Mouse (Mus musculus) retina, postnatal 1 day (tissue): ENCODE measurements around the gene Limch1.

Experiments used
- DNase-seq: peaks from one replicate; pipeline ENCODE4 v3.0.0-alpha.2; 2012

Limch1 gene

DNA sequence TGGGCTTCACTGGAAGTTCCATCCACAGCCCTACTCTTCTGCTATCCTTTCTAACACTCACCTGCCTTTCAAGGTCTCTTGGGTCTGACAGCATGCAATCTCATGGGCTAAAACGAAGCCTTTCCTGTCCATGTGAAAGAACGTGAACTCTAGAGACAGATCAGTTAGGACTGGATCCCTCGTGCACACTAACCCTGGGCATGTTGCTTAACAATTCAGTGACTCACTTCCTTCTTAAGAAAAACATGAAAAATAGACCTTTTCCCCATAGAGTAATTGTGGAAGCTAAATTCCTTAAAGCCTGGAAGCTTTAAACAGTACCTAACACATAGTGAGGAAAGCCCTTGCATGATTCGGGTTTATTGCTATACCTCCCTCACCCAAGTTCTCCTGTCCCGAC is 345.2 kb downstream of the Limch1 start:
- no peak for DNase-seq

DNA sequence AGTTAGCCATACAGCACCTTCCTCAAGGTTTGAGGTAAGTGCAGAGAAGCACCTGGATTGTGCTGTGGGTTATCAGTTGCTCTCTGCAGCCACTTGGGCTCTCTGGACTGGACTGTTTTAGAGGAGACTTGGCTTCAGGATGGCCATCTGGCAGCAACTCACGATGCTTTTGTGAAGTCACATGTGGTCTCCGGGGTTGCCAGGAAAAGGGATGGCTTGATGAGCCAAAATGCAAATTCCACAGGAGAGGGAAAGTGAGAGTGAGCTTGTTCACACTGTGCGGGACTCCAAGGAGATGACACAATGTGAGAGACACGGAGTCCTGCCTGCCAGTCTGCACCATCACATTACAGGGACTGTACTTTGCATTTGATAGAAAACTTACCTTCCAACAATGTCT is 346.1 kb downstream of the Limch1 start:
- peak; percentile 18 for DNase-seq

DNA sequence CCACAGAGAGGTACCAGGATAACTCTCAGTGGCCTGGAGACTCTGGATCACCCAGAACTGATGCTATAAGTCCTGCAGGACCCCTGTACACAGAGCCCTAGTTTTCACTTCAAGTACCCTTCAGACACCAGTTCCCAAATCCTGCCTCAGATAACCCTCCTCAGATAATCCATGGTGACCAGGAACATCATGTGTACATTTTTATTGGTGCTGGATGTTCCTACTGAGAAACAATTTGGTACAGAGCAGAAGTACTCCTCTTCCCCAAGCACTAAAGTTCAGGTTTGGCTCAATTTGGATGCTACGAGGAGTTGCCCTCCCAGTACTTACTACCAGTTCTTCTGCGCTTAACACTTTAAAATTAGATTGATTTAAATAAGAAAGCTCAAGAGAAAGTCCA is 348.4 kb downstream of the Limch1 start:
- no peak for DNase-seq

DNA sequence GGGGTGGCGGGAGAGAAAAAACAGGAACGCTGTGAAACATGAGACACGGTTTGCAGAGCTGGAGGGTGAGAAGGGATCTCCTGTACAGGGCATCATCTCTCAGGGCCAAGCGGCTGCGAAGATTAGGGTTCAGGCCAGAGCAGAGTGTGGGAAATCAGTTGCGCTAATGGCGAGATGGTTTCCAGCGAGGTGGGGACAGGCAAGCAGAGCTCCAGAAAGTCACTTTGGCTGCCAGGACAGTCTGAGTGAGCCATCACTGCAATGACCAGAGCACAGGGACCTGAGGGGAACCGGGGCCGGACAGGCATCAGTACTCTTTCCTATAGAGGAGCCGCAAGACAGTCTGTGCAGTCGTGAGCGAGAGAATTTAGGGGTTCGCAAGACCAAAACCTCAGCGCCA is 349.5 kb downstream of the Limch1 start:
- DNase-seq = peak; percentile 31

DNA sequence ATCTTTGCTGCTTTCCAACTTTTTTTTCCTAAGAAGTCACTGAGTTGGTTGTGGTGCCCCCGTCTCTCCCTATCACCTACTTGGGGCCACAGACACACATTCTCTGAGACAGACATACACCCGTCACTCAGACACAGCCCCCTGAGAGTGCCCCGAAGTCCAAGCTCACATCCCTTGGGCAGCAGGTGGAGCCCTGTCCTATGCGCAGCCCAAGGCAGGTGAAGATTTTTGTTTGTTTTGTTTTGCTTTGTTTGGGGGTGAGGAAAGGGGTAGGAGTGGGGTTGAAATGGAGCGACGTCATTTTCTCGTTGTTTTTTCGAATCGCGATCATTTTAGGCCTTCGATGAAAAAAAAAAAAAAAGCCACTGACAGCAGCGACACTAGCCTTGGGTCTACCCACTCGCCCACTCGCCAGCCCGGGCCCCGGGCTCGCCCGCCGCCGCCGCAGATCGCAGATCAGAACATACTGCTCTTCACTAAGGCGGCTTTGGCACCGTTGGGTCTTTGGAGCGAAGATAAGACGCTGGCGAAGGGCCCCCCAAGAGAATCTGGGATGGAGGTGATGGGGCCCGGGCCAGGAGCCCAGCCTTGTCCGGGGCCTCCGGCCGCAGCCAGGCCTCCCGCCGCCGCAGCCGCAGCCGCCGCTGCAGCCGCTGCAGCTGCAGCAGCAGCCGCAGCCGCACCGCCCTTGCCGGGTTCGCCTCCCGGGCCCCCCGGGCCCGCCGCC is 350.2 kb downstream of the Limch1 start:
- DNase-seq = peak; percentile 38

DNA sequence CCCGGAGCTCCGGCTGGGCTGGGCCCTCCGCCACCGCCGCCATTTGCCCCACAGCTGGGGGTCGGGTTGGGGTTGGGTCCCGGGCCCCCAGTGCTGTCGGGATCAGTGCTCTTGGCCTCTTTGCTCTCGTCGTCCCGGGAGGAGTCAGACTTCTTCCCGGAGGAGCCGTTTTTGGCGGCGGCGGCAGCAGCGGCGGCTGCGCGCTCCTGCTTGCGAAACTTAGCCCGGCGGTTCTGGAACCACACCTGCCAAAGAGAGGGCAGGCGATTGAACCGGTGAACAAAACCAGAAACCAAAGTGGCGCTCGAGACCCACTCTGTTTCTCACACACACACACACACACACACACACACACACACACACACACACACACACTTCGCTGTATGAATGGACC is 350.7 kb downstream of the Limch1 start:
- peak; percentile 43 for DNase-seq

DNA sequence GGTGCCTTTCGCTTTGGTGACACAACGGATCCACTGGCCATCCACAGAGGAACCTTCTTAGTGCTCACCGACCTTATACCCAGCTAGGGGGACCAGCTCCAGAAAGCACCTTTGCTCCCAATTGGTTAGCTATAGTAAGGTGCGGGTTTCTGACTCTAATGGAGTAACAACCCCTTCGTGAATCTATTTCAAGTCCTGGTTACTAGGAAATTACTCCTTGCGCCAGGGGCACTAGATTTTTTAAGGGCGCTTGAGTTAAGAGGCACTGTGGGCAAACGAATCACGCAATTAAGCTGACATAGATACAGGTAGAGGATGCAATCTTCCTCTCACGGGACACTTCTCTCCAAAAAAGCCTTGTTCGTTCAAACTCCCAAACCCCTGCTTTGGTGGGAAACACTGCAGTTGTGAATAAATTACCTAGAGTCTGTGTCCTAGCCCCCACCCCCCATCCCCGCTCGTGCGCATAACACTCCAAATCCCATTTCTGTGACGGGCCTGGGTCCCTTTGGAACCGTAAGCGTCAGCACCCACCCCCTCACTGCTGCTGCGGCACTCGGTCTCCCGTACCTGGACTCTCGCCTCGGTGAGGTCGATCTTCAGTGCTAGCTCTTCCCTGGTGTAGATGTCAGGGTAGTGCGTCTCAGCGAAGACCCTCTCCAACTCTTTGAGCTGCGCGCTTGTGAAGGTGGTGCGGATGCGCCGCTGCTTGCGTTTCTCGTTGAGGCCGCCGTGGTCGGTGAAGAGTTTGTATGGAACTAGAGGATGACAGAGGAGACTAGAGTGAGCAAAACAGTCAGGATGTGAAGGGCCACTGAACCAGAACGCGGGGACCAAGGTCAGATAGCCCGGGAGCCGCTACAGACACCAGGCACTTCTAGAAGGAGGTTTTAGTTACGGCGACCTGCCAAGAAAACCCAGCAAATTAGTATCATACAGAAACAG is 351.8 kb downstream of the Limch1 start:
- DNase-seq = peak; percentile 46

DNA sequence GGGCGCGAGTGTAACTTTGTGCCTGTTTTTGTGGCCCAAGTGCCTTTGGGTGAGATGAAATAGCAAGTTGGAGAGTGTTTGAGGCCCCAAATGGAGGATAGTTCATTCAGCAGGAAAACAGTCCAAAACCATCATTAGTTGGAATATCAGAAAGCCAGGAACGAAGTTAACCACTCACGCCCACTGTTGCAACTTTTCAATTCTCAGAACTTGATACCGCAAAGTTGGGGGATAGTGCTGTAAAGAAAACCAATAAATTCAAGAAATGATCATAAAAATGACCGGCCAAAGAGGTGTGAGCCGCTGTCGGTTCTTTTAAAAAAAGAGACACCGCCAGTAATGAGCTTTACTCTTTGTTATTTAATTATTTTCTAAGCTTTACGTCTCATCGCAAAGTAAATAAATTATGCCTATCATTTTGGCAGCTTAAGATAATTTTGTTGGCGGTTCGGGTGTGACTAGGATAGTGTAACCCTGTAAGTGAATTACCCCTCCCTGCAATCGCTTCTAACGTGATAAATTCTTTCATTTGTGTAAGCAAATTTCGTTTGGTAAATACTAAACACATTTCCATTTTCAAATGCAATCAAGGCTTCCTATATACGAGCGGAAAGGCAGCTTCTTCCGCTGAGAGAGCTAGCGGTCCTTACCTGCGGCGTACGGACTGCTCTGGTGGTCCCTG is 352.6 kb downstream of the Limch1 start:
- DNase-seq = no peak

DNA sequence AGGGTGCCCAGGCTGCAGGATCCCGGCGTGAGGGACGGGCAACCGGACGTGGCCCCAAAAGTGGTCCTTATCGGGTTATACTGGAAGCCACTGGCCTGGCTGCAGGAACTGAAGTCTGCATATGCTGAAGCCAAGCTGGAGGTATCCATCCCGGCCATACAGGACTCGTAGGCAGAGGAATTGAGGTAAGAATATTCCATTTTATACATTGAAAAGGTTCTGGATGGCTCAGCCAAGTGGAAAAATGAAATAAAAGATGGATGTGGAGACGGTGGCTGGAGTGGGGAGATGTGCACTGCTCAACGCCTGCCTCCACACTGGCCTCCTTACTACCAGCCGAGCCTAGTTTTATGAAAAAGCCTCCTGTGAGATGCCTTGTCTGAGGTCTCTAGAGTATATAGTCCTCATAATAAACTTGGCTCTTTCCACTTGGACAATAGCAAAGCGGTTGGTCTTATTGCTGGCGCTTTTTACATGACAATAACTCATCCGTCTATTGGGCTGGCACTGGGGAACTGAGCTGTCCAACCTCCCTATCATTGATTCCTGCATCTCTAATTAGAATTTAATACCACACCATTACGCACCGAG is 353.2 kb downstream of the Limch1 start, which contains the start of gene Phox2b:
Gene Phox2b (minus strand): TSS at position 569 of the 591 bp plus-strand sequence.
- DNase-seq = peak; percentile 54

DNA sequence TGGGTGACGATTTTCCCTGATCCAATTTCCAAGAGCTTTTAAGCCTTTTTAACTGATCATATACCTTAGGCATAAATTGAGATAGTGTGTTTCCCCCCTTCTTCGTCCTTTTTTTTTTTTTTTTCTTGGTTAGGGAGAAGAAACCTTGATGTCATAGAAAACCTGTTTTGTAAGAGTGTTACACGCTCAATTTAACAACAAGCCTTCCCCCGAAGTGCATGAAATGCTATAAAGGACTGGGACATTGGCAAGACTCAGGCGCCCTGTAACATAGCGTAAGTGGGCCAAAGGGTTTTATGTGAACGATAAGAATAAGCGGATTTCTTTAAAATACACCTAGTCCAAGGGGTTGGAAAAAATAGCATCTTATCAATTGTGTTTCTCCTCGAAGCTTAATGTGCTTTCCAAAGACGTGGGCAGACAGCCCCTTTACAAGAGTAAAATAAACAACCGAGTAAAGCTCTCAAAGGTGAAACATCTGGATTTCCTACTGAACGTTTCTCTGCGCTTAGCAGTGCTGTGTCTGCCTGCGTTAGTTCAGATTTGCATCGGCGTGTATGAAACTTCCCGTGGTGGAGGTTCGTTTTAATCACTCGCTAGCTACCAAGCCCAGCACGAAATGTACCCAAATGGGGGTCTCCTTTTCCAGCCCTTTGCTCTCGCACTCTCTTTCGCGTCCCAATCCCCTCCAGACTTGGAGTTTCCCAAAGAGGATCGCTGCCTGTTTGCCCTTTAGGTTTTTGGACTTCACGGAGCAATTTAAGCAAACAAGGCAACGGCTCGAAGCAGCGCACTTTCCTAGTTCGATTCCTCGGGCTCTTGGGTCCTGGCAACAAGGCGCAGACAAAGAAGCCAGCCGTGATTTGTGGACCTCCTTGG is 354.0 kb downstream of the Limch1 start:
- DNase-seq = peak; percentile 57

DNA sequence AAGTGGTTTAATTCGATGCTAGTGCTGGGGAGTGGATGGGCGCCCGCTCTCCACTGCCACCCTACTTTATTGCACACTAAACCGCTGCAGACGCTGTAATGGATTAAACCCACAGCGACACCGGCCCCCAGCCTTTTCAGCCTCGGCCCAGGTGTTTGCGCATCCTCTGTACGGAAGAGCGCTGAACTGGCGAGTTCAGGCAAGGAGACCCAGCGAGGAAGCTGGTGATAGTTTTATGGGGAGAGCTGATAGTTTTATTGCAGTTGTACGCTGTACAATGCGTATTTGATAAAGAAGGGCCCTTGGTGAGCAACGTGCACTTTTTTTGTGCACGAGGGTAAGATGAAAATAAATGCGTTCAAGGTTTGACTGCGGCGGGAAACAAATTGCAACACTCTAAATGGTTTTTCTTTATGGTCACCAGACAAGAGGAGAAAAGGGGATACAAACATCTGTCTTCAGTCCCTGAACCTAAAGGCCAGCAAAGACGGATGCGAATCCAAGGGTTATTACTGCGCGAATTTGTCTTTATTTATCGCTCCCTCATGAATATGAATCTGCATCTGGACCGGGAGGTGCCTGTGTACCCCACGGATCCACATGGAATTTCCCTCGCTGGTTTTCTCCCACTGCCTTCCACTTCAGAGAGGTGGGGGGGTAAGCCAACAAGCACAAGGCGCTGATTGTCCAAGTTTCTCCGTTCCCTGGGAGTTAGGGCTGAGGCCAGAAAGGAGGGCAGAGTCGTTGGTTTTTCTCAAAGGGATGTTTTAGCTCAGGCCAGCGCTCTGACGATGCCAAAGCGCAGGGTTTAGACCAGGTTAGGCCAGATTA is 355.2 kb downstream of the Limch1 start:
- peak; percentile 34 for DNase-seq

DNA sequence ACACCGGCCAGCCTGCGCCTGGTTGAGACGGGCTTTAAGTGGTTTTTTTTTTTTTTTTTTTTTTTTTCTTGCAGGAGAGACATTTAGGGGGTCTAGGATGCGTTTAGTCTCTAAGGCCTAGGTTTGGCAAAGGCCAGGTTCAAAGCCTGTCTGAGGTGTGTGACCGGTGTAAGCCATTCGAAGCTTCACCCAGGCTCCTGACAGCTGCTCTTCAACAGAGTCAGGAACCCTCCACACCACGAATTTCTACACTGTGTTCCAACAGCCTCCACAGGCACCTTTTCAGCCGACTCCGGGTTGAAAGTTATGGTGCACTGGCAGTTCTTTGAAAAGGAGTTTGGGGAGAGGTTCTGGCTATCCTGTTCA is 355.8 kb downstream of the Limch1 start:
- no peak for DNase-seq

DNA sequence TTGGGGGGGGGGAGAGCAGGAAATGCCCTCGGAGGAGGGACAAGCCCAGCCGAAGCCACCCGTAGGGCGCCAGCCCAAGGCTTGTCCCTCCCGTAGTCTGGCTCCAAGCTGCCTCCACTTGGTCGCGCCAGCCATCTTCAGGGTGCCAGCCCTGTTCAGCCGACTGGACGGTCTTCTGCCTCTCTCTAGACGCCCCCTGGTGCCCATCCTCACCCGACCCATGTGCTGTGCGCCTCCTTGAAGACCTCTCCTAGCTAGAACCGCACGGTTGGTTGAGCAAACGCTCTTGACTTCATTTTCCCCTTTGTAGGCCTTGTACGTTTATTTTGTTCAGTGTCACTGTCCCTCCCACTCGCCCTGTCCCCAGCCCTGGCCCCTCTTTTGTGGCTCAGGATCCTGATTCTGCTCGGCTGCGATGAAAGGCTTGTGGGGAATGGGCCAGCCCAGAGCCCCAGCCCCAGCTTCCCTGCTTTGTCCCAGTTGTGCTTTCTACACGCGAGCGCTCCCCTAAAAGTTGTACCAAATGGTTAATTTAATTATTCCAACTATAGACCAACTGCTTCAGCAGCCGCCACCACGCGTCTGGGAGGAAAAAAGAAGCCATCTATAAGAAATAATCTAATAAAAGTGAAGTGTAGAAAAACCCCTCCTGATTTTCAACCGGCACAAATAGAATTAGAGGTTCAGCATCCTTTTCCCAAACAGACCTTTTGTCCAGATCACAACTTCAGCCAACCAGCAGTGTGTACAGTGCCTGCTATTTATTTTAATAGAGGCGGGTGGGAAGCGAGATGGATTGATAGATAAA is 356.4 kb downstream of the Limch1 start:
- peak; percentile 73 for DNase-seq

DNA sequence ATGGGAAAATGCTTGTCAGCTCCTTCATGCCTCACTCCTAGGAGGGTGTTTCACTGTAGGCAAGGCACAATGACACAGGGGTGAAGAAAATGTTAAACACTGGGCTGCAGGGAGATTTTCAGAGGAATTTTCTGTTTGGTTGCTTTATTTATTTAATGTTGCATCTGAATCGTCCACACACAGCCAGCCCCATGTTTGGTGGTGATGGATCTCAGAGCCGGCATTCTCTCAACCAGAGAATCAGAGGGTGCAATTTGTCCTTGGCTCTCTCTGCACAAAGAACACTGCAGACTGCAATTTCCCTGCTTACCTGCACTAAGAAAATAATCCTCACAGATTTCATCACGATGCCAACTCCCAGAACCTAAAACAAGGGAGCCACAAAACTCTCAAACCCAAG is 357.4 kb downstream of the Limch1 start:
- DNase-seq = no peak

DNA sequence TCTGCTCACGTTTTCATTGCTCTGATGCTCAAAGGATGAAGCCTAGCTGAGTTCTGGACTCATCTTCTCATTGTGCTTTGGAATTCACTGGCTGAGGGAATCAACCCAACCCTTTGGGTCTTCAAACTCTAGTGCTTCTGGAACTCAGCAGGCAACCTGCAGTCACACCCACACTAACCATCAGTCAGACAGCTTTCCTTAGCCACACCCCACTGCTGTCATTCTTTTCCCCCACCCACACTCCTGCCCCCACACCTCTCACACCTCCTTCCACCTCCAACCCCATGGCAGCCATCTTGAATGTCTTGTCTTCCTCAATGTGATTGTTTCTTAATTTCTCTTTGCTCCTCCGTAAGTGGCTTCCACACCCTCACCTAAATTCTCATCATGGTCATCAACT is 360.6 kb downstream of the Limch1 start:
- DNase-seq = no peak
